Mouse (Mus musculus): Measurements from ENCODE around the gene Mex3b. TPM values are rescaled to one million over a fixed set of nuclear protein-coding genes. Genes with fewer than 3 reads are reported as not detected.
A peak's percentile ranks its signal among the peaks of the same experiment; 100 is the strongest.

Gene Mex3b
- polyA plus RNA-seq (2015; fragmentation: Nextera tagmentation; extraction: Ambion mirVana), result 20.7 and 21.6 TPM in 2 replicates

- Histone ChIP-seq H3K27ac (ENCODE audit: low read depth, low read length) (peak within 1 kb of the TSS; percentile 100), H3K4me2 (ENCODE audit: low read length) (peak within 1 kb of the TSS; percentile 75), H3K9ac (ENCODE audit: low read depth, low read length) (peak within 1 kb of the TSS; percentile 94), H3K9me3 (ENCODE audit: control insufficient read depth, low read length) (no peaks in the 10 kb centered on the region), H3K4me1 (ENCODE audit: control insufficient read depth, insufficient read depth, low read depth, low read length) (peaks cover 18% of the 10 kb centered on the region), H3K36me3 (ENCODE audit: control insufficient read depth, insufficient read depth, low read length) (peaks cover 4% of the 10 kb centered on the region; the same call in 1 of the 2 replicates), H3K27me3 (replicated peaks; ENCODE audit: control insufficient read depth, insufficient read depth, low read length) (no peaks in the 10 kb centered on the region), H3K4me3 (ENCODE audit: low read length) (peak within 1 kb of the TSS; percentile 93)
- ATAC-seq, result no peak
- under 1% methylated on average over 75 of the region's 87 CpGs for WGBS
These were observed at the start of gene Mex3b for GRCm38 (mm10) chr7:82867271-82868121. TSS of gene Mex3b (plus strand) at chr7:82867333.

DNA sequence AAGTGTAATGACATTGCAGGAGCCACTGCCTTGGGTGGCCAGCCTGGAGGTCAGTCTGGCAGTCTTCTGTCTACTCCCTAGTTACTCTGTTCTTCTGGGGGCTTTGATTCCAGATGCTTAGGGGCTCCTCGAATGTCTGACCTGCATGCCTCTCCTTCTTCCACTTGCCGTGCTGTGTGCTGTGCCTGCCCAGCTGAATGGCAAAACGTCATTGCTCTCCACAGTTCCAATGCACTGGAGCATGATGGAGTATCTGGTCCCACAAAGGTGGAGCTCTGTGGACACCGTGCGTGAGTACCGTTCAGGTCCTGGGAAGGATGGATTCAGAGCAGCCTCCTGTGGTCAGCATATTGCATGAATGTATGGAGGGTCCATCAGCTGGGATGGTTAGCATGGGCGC, 47.6 kb upstream of the Mex3b start:
- no peak overlapping the region for H3K4me3 ChIP-seq (ENCODE audit: low read length)
- H3K4me2 ChIP-seq (ENCODE audit: low read length), result no peak overlapping the region
- H3K36me3 ChIP-seq (ENCODE audit: control insufficient read depth, insufficient read depth, low read length), result no peaks in the 10 kb centered on the region
- H3K27me3 ChIP-seq (replicated peaks; ENCODE audit: control insufficient read depth, insufficient read depth, low read length), result no peaks in the 10 kb centered on the region
- ATAC-seq, result no peak
- 93% methylated on average over 7 of the region's 7 CpGs for WGBS
- no peaks in the 10 kb centered on the region for H3K4me1 ChIP-seq (ENCODE audit: control insufficient read depth, insufficient read depth, low read depth, low read length)
- H3K27ac ChIP-seq (ENCODE audit: low read depth, low read length), result no peak overlapping the region
- H3K9me3 ChIP-seq (ENCODE audit: control insufficient read depth, low read length), result no peaks in the 10 kb centered on the region
- H3K9ac ChIP-seq (ENCODE audit: low read depth, low read length), result no peak overlapping the region

DNA sequence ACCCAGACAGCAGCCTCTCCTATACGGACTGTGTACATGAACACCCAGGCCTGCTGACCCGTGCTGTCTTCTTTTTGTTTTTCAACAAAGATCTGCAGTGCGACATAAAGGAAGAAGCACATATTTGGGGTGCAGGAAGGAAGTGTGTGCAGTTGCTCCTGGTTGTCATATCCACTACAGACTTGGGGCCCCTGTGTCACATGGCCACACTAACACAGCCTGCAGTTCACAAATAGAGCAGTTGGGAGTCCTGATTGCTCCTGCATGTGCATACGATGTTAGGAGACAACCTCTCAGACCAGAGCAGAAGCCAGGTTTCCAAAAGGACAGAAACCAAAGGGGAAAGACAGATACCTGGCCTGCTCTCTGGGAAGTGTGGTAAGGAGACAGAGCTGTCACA, 46.5 kb upstream of the Mex3b start:
- no peaks in the 10 kb centered on the region for H3K4me1 ChIP-seq (ENCODE audit: control insufficient read depth, insufficient read depth, low read depth, low read length)
- no peak overlapping the region for H3K9ac ChIP-seq (ENCODE audit: low read depth, low read length)
- ATAC-seq, result no peak
- H3K27ac ChIP-seq (ENCODE audit: low read depth, low read length), result no peak overlapping the region
- H3K36me3 ChIP-seq (ENCODE audit: control insufficient read depth, insufficient read depth, low read length), result no peaks in the 10 kb centered on the region
- no peak overlapping the region for H3K4me3 ChIP-seq (ENCODE audit: low read length)
- WGBS, result 65% methylated on average over 4 of the region's 4 CpGs
- no peaks in the 10 kb centered on the region for H3K9me3 ChIP-seq (ENCODE audit: control insufficient read depth, low read length)
- H3K4me2 ChIP-seq (ENCODE audit: low read length), result no peak overlapping the region
- H3K27me3 ChIP-seq (replicated peaks; ENCODE audit: control insufficient read depth, insufficient read depth, low read length), result no peaks in the 10 kb centered on the region

- H3K4me2 ChIP-seq (ENCODE audit: low read length), result no peak overlapping the region
- no peak for ATAC-seq
- WGBS, result 73% methylated on average over 3 of the region's 3 CpGs
- H3K27ac ChIP-seq (ENCODE audit: low read depth, low read length), result no peak overlapping the region
- no peaks in the 10 kb centered on the region for H3K9me3 ChIP-seq (ENCODE audit: control insufficient read depth, low read length)
- H3K36me3 ChIP-seq (ENCODE audit: control insufficient read depth, insufficient read depth, low read length), result no peaks in the 10 kb centered on the region
- no peaks in the 10 kb centered on the region for H3K27me3 ChIP-seq (replicated peaks; ENCODE audit: control insufficient read depth, insufficient read depth, low read length)
- no peak overlapping the region for H3K4me3 ChIP-seq (ENCODE audit: low read length)
- no peaks in the 10 kb centered on the region for H3K4me1 ChIP-seq (ENCODE audit: control insufficient read depth, insufficient read depth, low read depth, low read length)
- H3K9ac ChIP-seq (ENCODE audit: low read depth, low read length), result no peak overlapping the region
These were observed 45.6 kb upstream of the Mex3b start for GRCm38 (mm10) chr7:82821501-82821900.

DNA sequence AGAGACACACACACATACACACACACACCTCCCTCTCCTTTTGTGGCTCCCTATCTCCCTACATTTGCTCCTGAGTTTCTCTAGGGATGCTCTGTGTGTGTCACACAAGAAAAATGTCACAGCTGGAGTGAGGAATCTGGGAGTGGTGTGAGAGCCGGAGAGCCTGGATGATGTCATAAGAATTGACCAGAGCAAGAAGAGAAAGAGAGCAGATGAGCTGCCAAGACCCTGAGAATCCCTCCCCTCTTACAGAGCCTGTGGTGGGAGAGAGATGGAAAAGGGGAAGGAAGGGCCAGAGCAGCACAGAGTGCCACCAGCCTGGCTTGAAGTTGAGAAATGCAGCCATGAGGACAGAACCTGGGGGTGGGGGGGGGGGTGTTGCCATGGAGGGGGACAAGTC, 44.6 kb upstream of the Mex3b start:
- H3K36me3 ChIP-seq (ENCODE audit: control insufficient read depth, insufficient read depth, low read length), result no peaks in the 10 kb centered on the region
- 38% methylated on average over 1 of the region's 1 CpGs for WGBS

GRCm38 (mm10) chr7:82828193-82828592, 38.9 kb upstream of the Mex3b start:
- Histone ChIP-seq H3K27ac (ENCODE audit: low read depth, low read length) (no peak overlapping the region), H3K27me3 (replicated peaks; ENCODE audit: control insufficient read depth, insufficient read depth, low read length) (no peaks in the 10 kb centered on the region), H3K9ac (ENCODE audit: low read depth, low read length) (no peak overlapping the region), H3K9me3 (ENCODE audit: control insufficient read depth, low read length) (no peaks in the 10 kb centered on the region), H3K4me2 (ENCODE audit: low read length) (no peak overlapping the region), H3K4me1 (ENCODE audit: control insufficient read depth, insufficient read depth, low read depth, low read length) (no peaks in the 10 kb centered on the region), H3K36me3 (ENCODE audit: control insufficient read depth, insufficient read depth, low read length) (no peaks in the 10 kb centered on the region), H3K4me3 (ENCODE audit: low read length) (no peak overlapping the region)
- WGBS, result 65% methylated on average over 2 of the region's 2 CpGs
- no peak for ATAC-seq

More for the DNA sequence above, 44.6 kb upstream of the Mex3b start:
- Histone ChIP-seq H3K27ac (ENCODE audit: low read depth, low read length) (no peak overlapping the region), H3K4me1 (ENCODE audit: control insufficient read depth, insufficient read depth, low read depth, low read length) (no peaks in the 10 kb centered on the region), H3K4me2 (ENCODE audit: low read length) (no peak overlapping the region), H3K27me3 (replicated peaks; ENCODE audit: control insufficient read depth, insufficient read depth, low read length) (no peaks in the 10 kb centered on the region), H3K9ac (ENCODE audit: low read depth, low read length) (no peak overlapping the region), H3K4me3 (ENCODE audit: low read length) (no peak overlapping the region), H3K9me3 (ENCODE audit: control insufficient read depth, low read length) (no peaks in the 10 kb centered on the region)
- no peak for ATAC-seq

GRCm38 (mm10) chr7:82829516-82829915, 37.6 kb upstream of the Mex3b start:
- no peak overlapping the region for H3K4me3 ChIP-seq (ENCODE audit: low read length)
- WGBS, result 68% methylated on average over 3 of the region's 3 CpGs
- no peaks in the 10 kb centered on the region for H3K36me3 ChIP-seq (ENCODE audit: control insufficient read depth, insufficient read depth, low read length)
- H3K27ac ChIP-seq (ENCODE audit: low read depth, low read length), result no peak overlapping the region
- no peaks in the 10 kb centered on the region for H3K4me1 ChIP-seq (ENCODE audit: control insufficient read depth, insufficient read depth, low read depth, low read length)
- no peaks in the 10 kb centered on the region for H3K9me3 ChIP-seq (ENCODE audit: control insufficient read depth, low read length)
- H3K9ac ChIP-seq (ENCODE audit: low read depth, low read length), result no peak overlapping the region
- ATAC-seq, result 0 out of 2 replicates have a peak, but pooled peaks have one; percentile 20
- H3K4me2 ChIP-seq (ENCODE audit: low read length), result no peak overlapping the region
- H3K27me3 ChIP-seq (replicated peaks; ENCODE audit: control insufficient read depth, insufficient read depth, low read length), result no peaks in the 10 kb centered on the region

DNA sequence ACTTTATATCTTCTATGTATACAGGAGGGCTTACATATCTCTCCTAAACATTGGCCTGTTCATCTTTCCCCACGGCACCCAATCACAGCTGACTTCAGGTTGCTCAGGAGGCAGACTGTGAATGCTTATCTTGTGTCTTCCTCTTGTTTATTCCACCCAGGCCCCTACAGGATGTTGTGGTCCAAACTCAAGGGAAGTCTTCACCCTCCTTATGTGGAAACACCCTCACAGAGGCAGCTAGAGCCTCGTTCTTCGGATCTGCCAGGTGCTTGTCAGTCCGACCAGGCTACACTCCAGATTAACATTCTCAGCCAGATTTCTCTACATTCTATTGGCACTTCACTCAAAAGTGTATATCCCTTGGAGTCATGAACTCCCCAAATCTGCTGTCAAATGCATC, 32.7 kb upstream of the Mex3b start:
- H3K9ac ChIP-seq (ENCODE audit: low read depth, low read length), result no peak overlapping the region
- no peaks in the 10 kb centered on the region for H3K9me3 ChIP-seq (ENCODE audit: control insufficient read depth, low read length)
- ATAC-seq, result no peak
- peaks cover 2% of the 10 kb centered on the region; the same call in 1 of the 2 replicates for H3K4me1 ChIP-seq (ENCODE audit: control insufficient read depth, insufficient read depth, low read depth, low read length)
- no peak overlapping the region for H3K27ac ChIP-seq (ENCODE audit: low read depth, low read length)
- no peak overlapping the region for H3K4me2 ChIP-seq (ENCODE audit: low read length)
- no peak overlapping the region for H3K4me3 ChIP-seq (ENCODE audit: low read length)
- no peaks in the 10 kb centered on the region for H3K36me3 ChIP-seq (ENCODE audit: control insufficient read depth, insufficient read depth, low read length)
- WGBS, result 83% methylated on average over 4 of the region's 4 CpGs
- no peaks in the 10 kb centered on the region for H3K27me3 ChIP-seq (replicated peaks; ENCODE audit: control insufficient read depth, insufficient read depth, low read length)

- no peaks in the 10 kb centered on the region for H3K36me3 ChIP-seq (ENCODE audit: control insufficient read depth, insufficient read depth, low read length)
- 46% methylated on average over 1 of the region's 1 CpGs for WGBS
- no peak overlapping the region for H3K9ac ChIP-seq (ENCODE audit: low read depth, low read length)
- H3K4me2 ChIP-seq (ENCODE audit: low read length), result no peak overlapping the region
- H3K27ac ChIP-seq (ENCODE audit: low read depth, low read length), result no peak overlapping the region
- H3K9me3 ChIP-seq (ENCODE audit: control insufficient read depth, low read length), result no peaks in the 10 kb centered on the region
- H3K27me3 ChIP-seq (replicated peaks; ENCODE audit: control insufficient read depth, insufficient read depth, low read length), result no peaks in the 10 kb centered on the region
- no peak overlapping the region for H3K4me3 ChIP-seq (ENCODE audit: low read length)
- no peak for ATAC-seq
- H3K4me1 ChIP-seq (ENCODE audit: control insufficient read depth, insufficient read depth, low read depth, low read length), result peaks cover 5% of the 10 kb centered on the region; the same call in 1 of the 2 replicates
These were observed 28.7 kb upstream of the Mex3b start for GRCm38 (mm10) chr7:82838414-82838813.
